In the genomic region with DNA sequence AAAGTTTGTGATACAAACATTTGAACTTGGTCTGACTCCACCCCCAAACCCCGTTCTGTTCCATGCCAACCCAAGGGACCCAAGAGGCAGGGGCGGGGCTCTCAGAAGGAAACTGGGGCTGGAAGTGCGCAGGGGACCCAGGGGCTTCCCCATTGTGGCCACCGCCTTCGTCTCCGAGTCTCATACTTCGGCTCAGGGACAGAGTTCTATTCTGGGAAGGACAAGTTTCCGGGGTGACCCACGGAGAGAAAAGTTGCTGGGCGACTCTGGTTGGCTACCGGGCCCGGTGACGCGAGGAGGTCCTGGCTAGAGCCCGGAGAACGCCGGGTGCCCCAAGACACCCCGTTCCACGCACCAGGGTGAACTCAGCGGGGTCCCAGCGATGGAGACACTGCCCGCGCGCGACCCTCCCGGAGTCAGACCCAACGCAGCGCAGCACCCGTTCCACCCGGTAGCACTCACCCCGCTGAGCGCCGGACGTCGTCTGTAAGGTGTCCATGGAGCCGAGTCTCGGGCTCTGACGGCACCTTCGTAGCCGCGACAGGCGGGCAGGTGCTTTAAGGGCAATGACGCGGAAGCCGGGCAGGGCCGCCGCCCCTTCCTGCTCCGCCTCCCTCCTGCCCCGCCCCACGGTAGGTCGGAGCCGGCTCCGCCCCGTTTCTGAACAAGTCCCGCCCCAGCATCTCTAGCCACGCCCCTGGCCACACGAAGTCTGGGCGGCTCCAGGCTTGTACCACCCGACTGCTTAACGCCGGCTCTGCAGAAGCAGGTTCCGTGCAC, we compare ENCODE assay signal across 8 mouse cellular contexts. TPM values are rescaled to one million over a fixed set of nuclear protein-coding genes. Genes with fewer than 3 reads are reported as not detected.
DNase-seq lines count a peak whose midpoint lies in the region; TF ChIP-seq lines count a peak whose summit lies in the region.

A gene (minus strand): TSS at position 536 of the 780 bp plus-strand sequence.

- peak within 1 kb of the TSS; percentile 79 to 82 for H3K4me3 ChIP-seq in ES-E14 (ENCODE audit: insufficient read depth in 1 of 2, low read depth in 1 of 2, low read length in 2 of 2, poor library complexity in 1 of 2, severe bottlenecking in 1 of 2)
- peak within 1 kb of the TSS; percentile 80 for H3K4me3 ChIP-seq in forebrain, embryonic 10.5 days

- WGBS in forebrain, embryonic 10.5 days = 1% methylated on average over 62 of the region's 62 CpGs

- intact Hi-C loops in heart, postnatal 10 days (cut with DNase I) = no loop called here

- H3K9ac ChIP-seq in ES-E14 (ENCODE audit: insufficient read depth, low read depth, low read length, poor library complexity, severe bottlenecking) = peak within 1 kb of the TSS; percentile 58

- in situ Hi-C loops in ES-E14 (cut with MboI; ENCODE audit: low sequenced_read_pairs in 2 of 2, unreplicated experiment in 2 of 2) = no loop called here

- H3K4me1 ChIP-seq in ES-E14 (ENCODE audit: control insufficient read depth in 2 of 2, insufficient read depth in 2 of 2, low read length in 2 of 2, poor library complexity in 1 of 2) = peaks cover 13 to 31% of the 10 kb centered on the region in 2 experiments; a peak in 3 of 4 replicates
- peaks cover 41% of the 10 kb centered on the region for H3K4me1 ChIP-seq in forebrain, embryonic 10.5 days

- H3K27ac ChIP-seq in ES-E14 (ENCODE audit: insufficient read depth, low read depth, low read length, poor library complexity, severe bottlenecking) = no peak within 1 kb of the TSS
- H3K27ac ChIP-seq in forebrain, embryonic 10.5 days = peak within 1 kb of the TSS; percentile 72; the same call in 1 of the 2 replicates

- peak; percentile 83 for DNase-seq in ES-E14 (ENCODE audit: low read depth, low spot score)
- DNase-seq in c-Kit-negative CD71-positive TER-119-positive erythroid progenitor cells, embryonic 14.5 days (ENCODE audit: low read depth, low spot score) = peak; percentile 73
- peak; percentile 85 for DNase-seq in forebrain, embryonic 10.5 days (ENCODE audit: extremely low spot score, low spot score)
- peak; percentile 89 to 90 for DNase-seq in heart, postnatal 10 days
- peak; percentile 94 to 95 for DNase-seq in kidney, postnatal 4 days
- DNase-seq in lung, postnatal 10 days = peak; percentile 93
- peak; percentile 62 for DNase-seq in ovary, postnatal 10 days (ENCODE audit: low spot score)
- peak; percentile 95 for DNase-seq in thymus, postnatal 14 days

- peaks cover 2% of the 10 kb centered on the region; the same call in 1 of the 2 replicates for H3K36me3 ChIP-seq in ES-E14 (ENCODE audit: control insufficient read depth, insufficient read depth, low read length, poor library complexity, severe bottlenecking)
- no peaks in the 10 kb centered on the region for H3K36me3 ChIP-seq in forebrain, embryonic 10.5 days (replicated peaks)

- H3K9me3 ChIP-seq in ES-E14 (ENCODE audit: control insufficient read depth, insufficient read depth, low read depth, low read length) = no peaks in the 10 kb centered on the region
- H3K9me3 ChIP-seq in forebrain, embryonic 10.5 days = no peaks in the 10 kb centered on the region

- H3K27me3 ChIP-seq in forebrain, embryonic 10.5 days (ENCODE audit: poor library complexity, severe bottlenecking) = peaks cover 63% of the 10 kb centered on the region

TF ChIP-seq in ES-E14, 5 proteins besides CTCF, POLR2A, EP300 and RAD21:
- TF ChIP-seq ZC3H11A (IDR thresholded peaks at IDR 0.05; ENCODE audit: borderline replicate concordance, low read depth, low read length) (no peak), CHD2 (IDR thresholded peaks at IDR 0.05; ENCODE audit: low read depth, low read length) (no peak), ZNF384 (IDR thresholded peaks at IDR 0.05; ENCODE audit: low read depth, low read length) (no peak), MAFK (IDR thresholded peaks at IDR 0.05; ENCODE audit: insufficient read depth, low read depth, low read length) (no peak), HCFC1 (IDR thresholded peaks at IDR 0.05; ENCODE audit: borderline replicate concordance, insufficient read depth, low read length) (no peak)

RNA-seq across cellular contexts. Expression of the gene that starts here (rescaled TPM):
- total RNA-seq in ES-E14 (2012; rRNA removed) = 4.9 and 10.4 TPM in 2 replicates
- polyA plus RNA-seq in forebrain, embryonic 10.5 days (2016; fragmentation: Nextera tagmentation; extraction: Ambion mirVana) = 0.17 and 0.26 TPM in 2 replicates
- 1 to 10 TPM; 1.8 to 3.1 TPM for total RNA-seq in heart, postnatal 10 days (2021)

Comparison
In these comparisons a context has a peak if more than half of its experiments do, and no peak if none do; other contexts are left out.
1. Peak in DNase-seq, H3K4me3 ChIP-seq and H3K27ac ChIP-seq in forebrain, embryonic 10.5 days; RNA of the gene not detected or under 1 TPM.